Mouse (Mus musculus) myocyte (in vitro differentiated cells): Measurements from ENCODE around the gene Arhgef40. TPM values are rescaled to one million over a fixed set of nuclear protein-coding genes. Genes with fewer than 3 reads are reported as not detected.
A peak's percentile ranks its signal among the peaks of the same experiment; 100 is the strongest.

Source experiments
- H3K27me3 ChIP-seq: one replicate; pipeline ENCODE4 v1.6.1; 2011; ENCODE audit not compliant: control insufficient read depth, insufficient read depth, insufficient read length
- H3K36me3 ChIP-seq: one replicate; pipeline ENCODE4 v1.6.1; 2011; ENCODE audit not compliant: control insufficient read depth, insufficient read depth
- H3K4me2 ChIP-seq: one replicate; pipeline ENCODE4 v1.6.1; 2011; ENCODE audit warnings: low read depth, control low read depth
- H3K4me3 ChIP-seq: one replicate; pipeline ENCODE4 v1.5.1; 2011; ENCODE audit warnings: mild to moderate bottlenecking, control low read depth, moderate library complexity
- H3K79me2 ChIP-seq: one replicate; pipeline ENCODE4 v1.6.1; 2011; ENCODE audit not compliant: control insufficient read depth, insufficient read depth
- H3ac ChIP-seq: one replicate; pipeline ENCODE4 v1.6.1; 2011; ENCODE audit not compliant: control insufficient read depth, insufficient read length
- CEBPB ChIP-seq: IDR thresholded peaks from 2 replicates; pipeline ENCODE4 v1.6.1; 2011; ENCODE audit warnings: mild to moderate bottlenecking, moderate library complexity; ENCODE audit not compliant: poor library complexity, insufficient read depth, severe bottlenecking
- E2F4 ChIP-seq: IDR thresholded peaks from one replicate; pipeline ENCODE4 v1.6.1; 2011; ENCODE audit warnings: mild to moderate bottlenecking, control low read depth, moderate library complexity; ENCODE audit not compliant: insufficient read depth
- MAX ChIP-seq: IDR thresholded peaks from one replicate; pipeline ENCODE4 v1.6.1; 2011; ENCODE audit warnings: low read depth, mild to moderate bottlenecking, control low read depth
- MYOD1 ChIP-seq, 3 experiments: IDR thresholded peaks; one replicate each; pipeline ENCODE4 v1.6.1; 2011; ENCODE audit warnings: control low read depth in 2 of 3, low read depth in 2 of 3, mild to moderate bottlenecking in 2 of 3, moderate library complexity in 1 of 3; ENCODE audit not compliant: insufficient read length in 2 of 3, control insufficient read depth in 1 of 3
- MYOG ChIP-seq, 3 experiments: IDR thresholded peaks; one replicate each; pipeline ENCODE4 v1.6.1; 2011; ENCODE audit warnings: control low read depth in 2 of 3, low read depth in 2 of 3, mild to moderate bottlenecking in 2 of 3; ENCODE audit not compliant: insufficient read length in 2 of 3, control insufficient read depth in 1 of 3, insufficient read depth in 1 of 3
- POLR2A ChIP-seq: IDR thresholded peaks from one replicate; pipeline ENCODE4 v1.6.1; 2011; ENCODE audit warnings: low read depth, mild to moderate bottlenecking, control low read depth, moderate library complexity; ENCODE audit not compliant: insufficient read length
- POLR2AphosphoS2 ChIP-seq: IDR thresholded peaks from one replicate; pipeline ENCODE4 v1.6.1; 2011; ENCODE audit warnings: low read depth, control low read depth; ENCODE audit not compliant: insufficient read length
- REST ChIP-seq: IDR thresholded peaks from one replicate; pipeline ENCODE4 v1.6.1; 2011; ENCODE audit warnings: mild to moderate bottlenecking, control low read depth, moderate library complexity; ENCODE audit not compliant: insufficient read depth, insufficient read length
- SRF ChIP-seq: IDR thresholded peaks from one replicate; pipeline ENCODE4 v1.6.1; 2011; ENCODE audit warnings: low read depth; ENCODE audit not compliant: control insufficient read depth, insufficient read length
- TCF12 ChIP-seq: IDR thresholded peaks from one replicate; pipeline ENCODE4 v1.6.1; 2011; ENCODE audit warnings: mild to moderate bottlenecking, control low read depth; ENCODE audit not compliant: poor library complexity, insufficient read depth, severe bottlenecking
- TCF3 ChIP-seq: IDR thresholded peaks from one replicate; pipeline ENCODE4 v1.6.1; 2011; ENCODE audit warnings: low read depth, control low read depth; ENCODE audit not compliant: insufficient read length
- USF1 ChIP-seq: IDR thresholded peaks from one replicate; pipeline ENCODE4 v1.6.1; 2011; ENCODE audit warnings: low read depth, mild to moderate bottlenecking, control low read depth, moderate library complexity
- polyA plus RNA-seq: library from polyadenylated mRNA; unstranded; fragments of >200 nt; fragmentation: generic; extraction: Trizol; gene quantifications from one replicate; pipeline ENCODE4 v1.2.1, GENCODE M21; 2012; ENCODE audit warnings: missing spikeins

Arhgef40 gene
- polyA plus RNA-seq, 1 experiment: 35.0 TPM

DNA sequence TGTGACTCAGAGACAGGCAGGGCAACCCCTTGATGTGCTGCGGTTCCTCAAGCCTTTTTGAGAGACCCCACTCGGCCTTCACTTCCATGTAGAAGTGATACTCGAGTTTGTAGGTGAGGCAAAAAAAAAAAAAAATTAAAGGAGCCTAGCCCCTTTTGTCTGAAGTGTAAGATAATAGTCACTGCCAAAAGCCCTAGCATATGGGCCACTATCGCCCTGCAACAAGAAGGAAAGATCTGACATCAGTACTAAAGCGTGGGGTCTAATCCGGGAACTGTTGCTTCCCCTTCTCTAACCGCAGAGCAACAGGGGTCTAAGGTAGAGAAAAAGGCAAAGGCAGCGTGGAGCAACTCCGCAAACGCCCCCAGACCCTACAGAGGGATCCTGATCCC lies 668 bp upstream of the Arhgef40 start:
- Histone ChIP-seq H3K79me2 (peaks cover 10% of the 10 kb centered on the region), H3K4me2 (peak overlapping the region; percentile 77), H3ac (peak overlapping the region; percentile 93), H3K4me3 (peak overlapping the region; percentile 79), H3K27me3 (no peaks in the 10 kb centered on the region), H3K36me3 (no peaks in the 10 kb centered on the region)
- TF ChIP-seq MYOD1 (IDR thresholded peaks at IDR 0.05; ENCODE audit: control insufficient read depth in 1 of 3, insufficient read length in 2 of 3, low read depth in 2 of 3) (no peak), POLR2AphosphoS2 (no peak), CEBPB (no peak), USF1 (no peak), TCF12 (no peak), REST (no peak), E2F4 (no peak), TCF3 (no peak), SRF (no peak), MYOG (IDR thresholded peaks at IDR 0.05; ENCODE audit: control insufficient read depth in 1 of 3, insufficient read depth in 1 of 3, insufficient read length in 2 of 3, low read depth in 2 of 3) (no peak), MAX (no peak), POLR2A (no peak)

DNA sequence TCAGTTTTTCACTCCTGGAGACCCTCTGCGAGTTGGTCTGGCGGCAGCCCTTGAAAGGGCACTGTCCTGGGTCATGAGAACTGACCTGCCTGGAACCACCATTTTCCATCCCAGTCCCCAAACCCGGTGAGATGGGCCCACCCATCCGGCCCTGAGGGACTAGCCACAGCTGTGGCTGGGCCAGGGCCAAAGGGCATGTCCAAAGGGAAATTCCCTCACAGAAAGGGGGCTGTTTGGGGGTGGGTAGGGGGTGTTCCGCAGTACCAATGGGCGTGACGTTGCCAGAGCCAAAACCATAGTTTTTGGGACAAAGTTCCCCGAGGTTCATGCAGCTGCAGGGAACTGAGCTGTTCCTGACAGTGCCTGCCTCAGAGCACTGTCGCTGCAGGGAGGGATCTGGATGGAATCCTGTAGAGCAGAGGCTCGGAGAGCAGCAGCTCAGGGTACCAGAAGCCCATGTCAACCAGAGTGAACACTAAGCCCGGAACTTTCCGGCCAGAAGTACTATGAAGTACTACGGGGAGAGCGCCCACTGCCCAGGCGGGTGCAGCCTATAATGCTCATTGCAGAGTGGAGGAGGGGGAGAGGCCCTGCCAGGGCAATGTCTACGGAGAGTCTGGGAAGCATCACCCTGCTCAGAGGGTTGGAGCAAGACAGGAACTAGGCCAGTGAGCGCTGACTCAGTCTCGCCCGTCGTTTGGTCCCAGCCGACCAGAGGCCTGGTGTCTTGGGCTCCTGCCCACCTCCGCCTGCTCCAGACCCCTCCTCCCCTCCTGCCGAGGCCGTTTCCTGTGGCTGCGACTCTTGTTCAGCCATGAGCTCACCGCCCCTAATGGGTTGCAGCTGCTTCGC lies 1.0 kb downstream of the Arhgef40 start:
- Histone ChIP-seq H3K4me2 (peak overlapping the region; percentile 100), H3K4me3 (peak overlapping the region; percentile 79), H3K79me2 (peaks cover 10% of the 10 kb centered on the region), H3K36me3 (no peaks in the 10 kb centered on the region), H3K27me3 (no peaks in the 10 kb centered on the region), H3ac (peak overlapping the region; percentile 93)
- TF ChIP-seq POLR2A (peak; percentile 62), E2F4 (no peak), SRF (no peak), POLR2AphosphoS2 (peak; percentile 84), USF1 (no peak), TCF3 (no peak), MAX (no peak), CEBPB (no peak), REST (no peak), MYOG (IDR thresholded peaks at IDR 0.05; ENCODE audit: control insufficient read depth in 1 of 3, insufficient read depth in 1 of 3, insufficient read length in 2 of 3, low read depth in 2 of 3) (peak; percentile 36 to 80 (median 54)), TCF12 (no peak), MYOD1 (IDR thresholded peaks at IDR 0.05; ENCODE audit: control insufficient read depth in 1 of 3, insufficient read length in 2 of 3, low read depth in 2 of 3) (peak in 2 of 3 experiments; percentile 82)

DNA sequence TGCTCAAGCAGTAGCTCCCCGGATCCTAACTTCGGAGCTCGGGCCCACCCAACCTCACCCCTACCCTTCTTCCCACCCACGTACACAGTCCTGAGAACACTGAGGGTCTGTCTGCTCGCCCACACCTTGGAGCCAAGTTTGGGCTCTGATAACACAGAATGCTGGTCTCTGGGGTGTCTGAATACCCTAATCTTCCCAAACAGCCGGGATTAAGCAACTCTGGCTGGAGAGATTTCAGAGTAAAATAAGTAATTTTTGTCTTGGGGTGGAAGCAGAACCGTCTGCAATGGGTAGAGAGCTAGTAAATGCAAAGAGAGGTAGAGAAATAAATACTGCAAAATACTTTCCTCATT lies 1.6 kb downstream of the Arhgef40 start:
- Histone ChIP-seq H3K36me3 (no peaks in the 10 kb centered on the region), H3K4me3 (peak overlapping the region; percentile 79), H3ac (peak overlapping the region; percentile 93), H3K27me3 (no peaks in the 10 kb centered on the region), H3K4me2 (peak overlapping the region; percentile 100), H3K79me2 (peaks cover 10% of the 10 kb centered on the region)
- TF ChIP-seq CEBPB: peak; percentile 52; the same call in 1 of the 2 replicates
- no peak for TF ChIP-seq TCF3
- TF ChIP-seq POLR2A: no peak

DNA sequence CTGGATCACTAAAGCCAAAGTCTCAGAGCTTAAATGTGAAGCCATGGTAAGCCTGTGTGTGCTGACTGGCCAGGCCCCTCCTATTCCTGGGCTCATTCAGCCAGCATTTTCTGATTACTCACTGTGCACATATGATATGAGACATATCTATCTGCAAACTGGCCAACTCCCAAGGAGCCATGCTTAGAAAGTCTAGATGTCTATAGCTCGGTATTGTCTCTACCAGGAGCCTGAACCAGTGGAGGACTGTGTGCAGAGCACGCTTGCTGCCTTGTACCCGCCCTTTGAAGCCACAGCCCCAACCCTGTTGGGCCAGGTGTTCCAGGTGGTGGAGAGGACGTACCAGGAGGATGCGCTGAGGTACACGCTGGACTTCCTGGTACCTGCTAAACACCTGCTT lies 2.7 kb downstream of the Arhgef40 start:
- H3K79me2 ChIP-seq: peaks cover 10% of the 10 kb centered on the region
- TF ChIP-seq MYOD1 (IDR thresholded peaks at IDR 0.05; ENCODE audit: control insufficient read depth in 1 of 3, insufficient read length in 2 of 3, low read depth in 2 of 3) (no peak), E2F4 (no peak), CEBPB (no peak), SRF (no peak), REST (no peak), USF1 (no peak), POLR2A (no peak), POLR2AphosphoS2 (no peak), MYOG (IDR thresholded peaks at IDR 0.05; ENCODE audit: control insufficient read depth in 1 of 3, insufficient read depth in 1 of 3, insufficient read length in 2 of 3, low read depth in 2 of 3) (no peak), TCF3 (no peak)
- H3K4me2 ChIP-seq: peak overlapping the region; percentile 100
- H3K4me3 ChIP-seq: no peak overlapping the region
- no peaks in the 10 kb centered on the region for H3K27me3 ChIP-seq
- no peaks in the 10 kb centered on the region for H3K36me3 ChIP-seq
- no peak overlapping the region for H3ac ChIP-seq

DNA sequence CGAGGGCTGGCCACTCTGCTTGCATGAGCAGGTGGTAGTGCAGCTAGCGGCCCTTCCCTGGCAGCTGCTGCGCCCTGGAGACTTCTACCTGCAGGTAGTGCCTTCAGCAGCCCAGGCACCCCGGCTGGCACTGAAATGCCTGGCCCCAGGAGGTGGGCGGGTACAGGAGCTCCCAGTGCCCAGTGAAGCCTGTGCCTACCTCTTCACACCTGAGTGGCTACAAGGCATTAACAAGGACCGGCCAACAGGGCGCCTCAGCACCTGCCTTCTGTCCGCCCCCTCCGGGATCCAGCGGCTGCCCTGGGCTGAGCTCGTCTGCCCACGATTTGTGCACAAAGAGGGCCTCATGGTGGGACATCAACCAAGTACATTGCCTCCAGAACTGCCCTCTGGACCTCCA lies 4.2 kb downstream of the Arhgef40 start:
- Histone ChIP-seq H3K4me2 (no peak overlapping the region), H3ac (no peak overlapping the region), H3K36me3 (no peaks in the 10 kb centered on the region), H3K79me2 (peaks cover 10% of the 10 kb centered on the region), H3K4me3 (no peak overlapping the region), H3K27me3 (no peaks in the 10 kb centered on the region)
- TF ChIP-seq TCF12: no peak
